Mouse (Mus musculus) neural tube, embryonic 14.5 days (tissue): ENCODE data around the gene Gm5415. TPM values are rescaled to one million over a fixed set of nuclear protein-coding genes. Genes with fewer than 3 reads are reported as not detected.
"Not testable (repeated sequence)": the region's sequence is repeated elsewhere in the genome, so short reads cannot be mapped to it uniquely, and the experiment has no call there.

Source experiments
- ATAC-seq: fragments of 200-750 bp; cut with Nextera tagmentation; 2 replicates; pipeline ENCODE4 v1.8.0; 2017; ENCODE audit warnings: low read depth, mild to moderate bottlenecking, moderate TSS enrichment, moderate library complexity
- H3K27ac ChIP-seq: fragments of 300-500 bp; sonication (generic); 2 replicates; pipeline ENCODE4 v1.5.1; 2014; ENCODE audit warnings: low read depth, mild to moderate bottlenecking, control low read depth, low read length, moderate library complexity, mixed read lengths
- H3K27me3 ChIP-seq: fragments of 300-500 bp; sonication (generic); 2 replicates; pipeline ENCODE4 v1.6.1; 2014; ENCODE audit warnings: low read length; ENCODE audit not compliant: control insufficient read depth, insufficient read depth
- H3K36me3 ChIP-seq: fragments of 300-500 bp; sonication (generic); 2 replicates; pipeline ENCODE4 v1.6.1; 2014; ENCODE audit warnings: low read length, mixed read lengths; ENCODE audit not compliant: control insufficient read depth, insufficient read depth
- H3K4me1 ChIP-seq: fragments of 300-500 bp; sonication (generic); 2 replicates; pipeline ENCODE4 v1.6.1; 2014; ENCODE audit warnings: low read length; ENCODE audit not compliant: control insufficient read depth, insufficient read depth
- H3K4me2 ChIP-seq: fragments of 300-500 bp; sonication (generic); 2 replicates; pipeline ENCODE4 v1.6.1; 2014; ENCODE audit warnings: mild to moderate bottlenecking, low read depth, low read length, control low read depth
- H3K4me3 ChIP-seq: fragments of 300-500 bp; sonication (generic); 2 replicates; pipeline ENCODE4 v1.5.1; 2014; ENCODE audit warnings: low read depth, low read length, control low read depth, mixed read lengths
- H3K9ac ChIP-seq: fragments of 300-500 bp; sonication (generic); replicated peaks from 2 replicates; pipeline ENCODE4 v1.6.1; 2014; ENCODE audit warnings: low read depth, mild to moderate bottlenecking, control low read depth, low read length, mixed read lengths
- H3K9me3 ChIP-seq: fragments of 300-500 bp; sonication (generic); 2 replicates; pipeline ENCODE4 v1.6.1; 2016; ENCODE audit warnings: low read length; ENCODE audit not compliant: control insufficient read depth
- WGBS: fragments of 180-500 bp; shearing (Covaris S2); extraction: QIAGEN DNeasy Blood & Tissue Kit; methylation state at CpG from one replicate; pipeline ENCODE4 v1.1.7; 2014; 5-methylcytosine and 5-hydroxymethylcytosine counted together
- polyA plus RNA-seq: library from polyadenylated mRNA; unstranded; fragments of >200 nt; fragmentation: Nextera tagmentation; extraction: Ambion mirVana; gene quantifications from 2 replicates; pipeline ENCODE4 v1.2.1, GENCODE M21; 2014

Gene Gm5415
- 1.1 and 1.4 TPM in 2 replicates for polyA plus RNA-seq

- not testable (repeated sequence) for H3K4me2 ChIP-seq, H3K27ac ChIP-seq, H3K9ac ChIP-seq, H3K27me3 ChIP-seq, H3K36me3 ChIP-seq, H3K4me1 ChIP-seq, H3K9me3 ChIP-seq, H3K4me3 ChIP-seq, ATAC-seq
- WGBS, result 71% methylated on average over 2 of the region's 7 CpGs
Observed at GRCm38 (mm10) chr1:32547194-32547593, at the start of gene Gm5415. Gene Gm5415, minus strand, starts transcription at chr1:32547294.

GRCm38 (mm10) chr1:32568901-32569300 is 21.8 kb upstream of the Gm5415 start:
- H3K27me3 ChIP-seq, result no peaks in the 10 kb centered on the region
- 90% methylated on average over 2 of the region's 2 CpGs for WGBS
- H3K4me1 ChIP-seq, result no peaks in the 10 kb centered on the region
- no peak overlapping the region for H3K9ac ChIP-seq
- no peak overlapping the region for H3K4me3 ChIP-seq
- H3K27ac ChIP-seq, result no peak overlapping the region
- no peaks in the 10 kb centered on the region for H3K9me3 ChIP-seq
- ATAC-seq, result peak; percentile 61; the same call in 1 of the 2 replicates
- no peak overlapping the region for H3K4me2 ChIP-seq
- H3K36me3 ChIP-seq, result no peaks in the 10 kb centered on the region

GRCm38 (mm10) chr1:32553925-32554324 is 6.8 kb upstream of the Gm5415 start:
- Histone ChIP-seq H3K4me1 (no peaks in the 10 kb centered on the region), H3K27me3 (no peaks in the 10 kb centered on the region), H3K4me2 (no peak overlapping the region), H3K27ac (no peak overlapping the region), H3K9me3 (no peaks in the 10 kb centered on the region), H3K36me3 (no peaks in the 10 kb centered on the region), H3K9ac (no peak overlapping the region), H3K4me3 (no peak overlapping the region)
- ATAC-seq, result no peak
- WGBS, result 52% methylated on average over 4 of the region's 4 CpGs

GRCm38 (mm10) chr1:32553459-32553858 is 6.4 kb upstream of the Gm5415 start:
- Histone ChIP-seq H3K4me2 (no peak overlapping the region), H3K4me1 (no peaks in the 10 kb centered on the region), H3K9me3 (no peaks in the 10 kb centered on the region), H3K9ac (no peak overlapping the region), H3K27me3 (no peaks in the 10 kb centered on the region), H3K4me3 (no peak overlapping the region), H3K36me3 (no peaks in the 10 kb centered on the region), H3K27ac (no peak overlapping the region)
- 91% methylated on average over 3 of the region's 3 CpGs for WGBS
- ATAC-seq, result no peak

GRCm38 (mm10) chr1:32503381-32503780 is 43.7 kb downstream of the Gm5415 start:
- Histone ChIP-seq H3K4me3 (no peak overlapping the region), H3K9me3 (no peaks in the 10 kb centered on the region), H3K36me3 (no peaks in the 10 kb centered on the region), H3K9ac (no peak overlapping the region), H3K27ac (no peak overlapping the region), H3K27me3 (no peaks in the 10 kb centered on the region), H3K4me1 (no peaks in the 10 kb centered on the region), H3K4me2 (no peak overlapping the region)
- WGBS, result 96% methylated on average over 6 of the region's 6 CpGs
- ATAC-seq, result no peak
